Mouse (Mus musculus): ENCODE measurements around the gene Rasa2. TPM values are rescaled to one million over a fixed set of nuclear protein-coding genes. Genes with fewer than 3 reads are reported as not detected.

Rasa2 gene
- 2.0 and 3.0 TPM in 2 replicates for polyA plus RNA-seq (2012)

- TF ChIP-seq GATA1 (IDR thresholded peaks at IDR 0.05; ENCODE audit: low read length), result no peak
Observed at GRCm38 (mm10) chr9:96631389-96632072, at the start of gene Rasa2. TSS of gene Rasa2 (minus strand) at chr9:96631617.

GRCm38 (mm10) chr9:96678611-96679010, 47.2 kb upstream of the Rasa2 start:
- TF ChIP-seq GATA1 (IDR thresholded peaks at IDR 0.05; ENCODE audit: low read length), result no peak

GRCm38 (mm10) chr9:96676671-96677070, 45.3 kb upstream of the Rasa2 start:
- TF ChIP-seq GATA1 (IDR thresholded peaks at IDR 0.05; ENCODE audit: low read length), result no peak

DNA sequence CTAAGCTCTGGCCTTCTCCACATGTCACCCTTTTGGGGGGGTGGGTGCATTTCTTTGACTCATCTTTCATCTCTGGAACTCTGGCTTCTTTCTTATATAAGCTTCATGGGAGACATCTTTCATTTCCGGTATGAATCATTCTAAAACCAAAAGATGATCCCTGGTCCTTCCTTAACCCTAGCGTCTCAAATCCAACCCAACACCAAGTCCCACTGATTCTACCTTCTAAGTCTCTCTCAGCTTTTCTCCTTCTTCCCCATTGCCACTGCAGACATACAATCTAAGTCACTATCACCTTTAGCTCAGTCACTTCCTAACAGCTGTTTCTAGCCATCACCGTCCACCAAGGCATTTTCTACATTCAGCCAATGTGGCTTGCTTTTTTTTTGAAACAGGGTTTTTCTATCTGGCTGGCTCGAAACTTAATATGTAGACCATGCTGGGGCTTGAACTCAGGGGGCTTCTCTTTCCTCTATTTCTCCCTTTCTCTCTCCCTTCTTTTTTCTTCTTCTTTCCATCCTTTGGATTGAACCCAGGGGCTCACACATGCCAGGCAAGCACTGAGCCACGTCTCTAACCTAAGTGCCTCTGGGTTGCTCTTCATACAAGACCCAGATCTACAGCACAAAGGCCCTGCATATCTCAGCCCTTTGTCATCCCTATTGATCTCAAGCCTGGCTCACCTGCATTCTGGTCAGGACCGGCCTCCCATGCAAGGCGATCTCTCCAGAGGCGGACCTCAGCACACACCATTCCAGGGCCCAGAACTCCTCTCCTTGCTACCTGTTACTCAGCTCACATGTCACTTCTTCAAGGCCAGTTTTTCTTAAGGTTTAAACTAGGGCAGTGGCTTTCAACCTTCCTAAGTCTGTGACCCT, 44.6 kb upstream of the Rasa2 start:
- no peak for TF ChIP-seq GATA1 (IDR thresholded peaks at IDR 0.05; ENCODE audit: low read length)

DNA sequence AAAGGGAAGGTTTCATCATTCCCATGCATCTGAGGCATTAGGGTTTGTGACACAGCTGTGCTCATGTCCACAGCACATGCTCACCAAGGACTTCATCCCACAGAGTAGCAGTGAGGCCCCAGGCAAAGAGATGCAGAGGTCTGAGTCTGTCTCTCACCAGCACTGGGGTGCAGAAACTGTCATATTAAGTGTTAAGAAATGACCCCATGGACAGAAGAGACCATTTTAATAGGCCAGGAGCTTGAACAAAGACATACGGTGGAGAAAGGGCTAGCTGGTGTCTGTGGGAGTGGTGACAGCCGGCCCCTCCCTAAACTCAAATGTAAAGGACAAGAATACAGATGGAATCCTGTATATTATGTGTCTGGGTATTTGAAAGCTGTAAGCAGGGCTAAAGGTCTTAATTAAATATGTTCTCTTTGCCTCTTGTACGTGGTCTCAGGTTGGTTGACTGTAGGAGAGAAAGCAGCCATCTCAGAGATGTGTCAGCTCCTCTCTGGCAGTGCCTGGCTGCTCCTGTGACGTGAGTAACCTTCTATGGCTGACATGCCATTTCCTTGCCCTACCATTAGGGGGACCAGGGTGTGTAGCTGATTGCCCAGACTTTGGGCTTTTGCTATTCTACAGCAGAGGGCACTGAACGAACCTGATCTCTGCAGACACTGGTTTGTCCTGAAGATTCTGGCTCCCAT, 43.8 kb upstream of the Rasa2 start:
- no peak for TF ChIP-seq GATA1 (IDR thresholded peaks at IDR 0.05; ENCODE audit: low read length)

DNA sequence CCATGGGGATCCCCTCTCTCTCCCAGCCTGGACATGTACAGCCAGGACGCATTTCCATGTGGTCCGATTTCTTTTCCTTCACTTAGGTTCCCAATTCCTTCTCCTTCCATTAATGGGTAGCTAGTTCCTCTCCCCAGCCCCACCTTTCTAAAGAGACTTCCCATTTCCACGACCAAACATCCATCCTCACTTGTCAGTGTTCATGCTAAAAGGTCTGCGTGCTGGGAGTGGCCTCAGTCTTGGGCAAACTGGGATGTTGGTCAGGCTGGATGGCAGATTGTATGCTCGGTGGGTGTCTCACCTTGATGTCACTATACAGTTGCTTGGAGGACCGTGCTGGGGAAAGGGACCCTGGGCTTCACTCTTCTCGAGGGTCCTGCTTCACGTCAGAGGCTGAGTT, 42.9 kb upstream of the Rasa2 start:
- TF ChIP-seq GATA1 (IDR thresholded peaks at IDR 0.05; ENCODE audit: low read length), result no peak

DNA sequence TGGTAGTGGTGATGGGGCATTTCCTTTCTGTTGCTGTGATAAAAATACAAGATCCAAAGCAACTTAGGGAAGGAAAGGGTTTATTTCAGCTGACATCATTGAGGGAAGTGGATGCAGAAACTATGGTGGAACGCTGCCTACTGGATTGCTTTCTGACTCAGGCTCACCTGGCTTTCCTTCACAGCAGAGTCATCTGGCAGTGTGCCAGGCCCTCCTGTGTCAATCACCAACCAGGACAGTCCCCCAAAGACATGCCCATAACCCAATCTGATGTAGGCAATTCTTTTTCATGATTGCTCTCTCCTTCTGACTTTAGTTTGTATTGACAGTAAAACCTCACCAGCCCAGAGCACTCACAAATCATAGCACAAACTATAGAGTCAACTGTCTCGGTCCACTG, 41.0 kb upstream of the Rasa2 start:
- TF ChIP-seq GATA1 (IDR thresholded peaks at IDR 0.05; ENCODE audit: low read length), result no peak

DNA sequence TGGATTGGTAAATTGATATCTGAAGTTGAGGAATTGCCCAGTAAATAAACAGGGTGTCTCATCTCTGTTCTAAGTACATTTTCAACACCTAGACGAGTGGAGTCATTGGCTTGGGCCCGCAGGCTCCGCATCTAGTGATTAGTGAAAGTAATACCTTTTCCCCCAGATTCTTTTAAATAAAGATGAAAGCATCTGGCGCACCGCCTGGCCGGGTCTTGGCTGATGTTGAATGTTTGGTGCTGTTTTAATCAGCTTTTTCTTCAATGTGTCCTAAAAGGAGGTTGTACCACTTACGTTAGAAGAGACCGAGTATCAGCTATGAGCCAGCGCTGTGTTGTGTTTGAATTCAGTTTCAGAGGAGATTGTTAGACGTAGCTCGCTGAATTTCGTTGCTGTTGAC, 39.8 kb upstream of the Rasa2 start:
- no peak for TF ChIP-seq GATA1 (IDR thresholded peaks at IDR 0.05; ENCODE audit: low read length)

GRCm38 (mm10) chr9:96669877-96670276, 38.5 kb upstream of the Rasa2 start:
- TF ChIP-seq GATA1 (IDR thresholded peaks at IDR 0.05; ENCODE audit: low read length), result no peak

DNA sequence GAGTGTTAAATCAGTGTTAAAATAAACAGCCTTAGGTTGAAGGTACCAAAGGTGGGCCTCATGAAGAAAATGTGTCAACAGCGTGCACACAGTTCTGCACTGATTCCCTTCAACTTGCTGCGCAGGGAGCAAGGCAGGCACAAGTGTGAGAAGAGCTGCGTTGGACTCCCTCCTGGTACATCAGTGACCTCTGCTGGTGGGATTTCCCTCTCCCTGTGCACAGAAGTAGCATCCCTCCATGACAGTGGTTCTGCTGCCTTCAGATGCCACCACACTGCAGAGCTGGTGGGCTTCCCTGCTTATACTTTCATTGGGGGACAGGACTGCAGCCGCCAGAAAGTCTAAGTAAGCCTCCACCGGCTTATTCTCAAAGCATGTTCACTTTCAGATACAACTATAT, 37.2 kb upstream of the Rasa2 start:
- TF ChIP-seq GATA1 (IDR thresholded peaks at IDR 0.05; ENCODE audit: low read length), result no peak

DNA sequence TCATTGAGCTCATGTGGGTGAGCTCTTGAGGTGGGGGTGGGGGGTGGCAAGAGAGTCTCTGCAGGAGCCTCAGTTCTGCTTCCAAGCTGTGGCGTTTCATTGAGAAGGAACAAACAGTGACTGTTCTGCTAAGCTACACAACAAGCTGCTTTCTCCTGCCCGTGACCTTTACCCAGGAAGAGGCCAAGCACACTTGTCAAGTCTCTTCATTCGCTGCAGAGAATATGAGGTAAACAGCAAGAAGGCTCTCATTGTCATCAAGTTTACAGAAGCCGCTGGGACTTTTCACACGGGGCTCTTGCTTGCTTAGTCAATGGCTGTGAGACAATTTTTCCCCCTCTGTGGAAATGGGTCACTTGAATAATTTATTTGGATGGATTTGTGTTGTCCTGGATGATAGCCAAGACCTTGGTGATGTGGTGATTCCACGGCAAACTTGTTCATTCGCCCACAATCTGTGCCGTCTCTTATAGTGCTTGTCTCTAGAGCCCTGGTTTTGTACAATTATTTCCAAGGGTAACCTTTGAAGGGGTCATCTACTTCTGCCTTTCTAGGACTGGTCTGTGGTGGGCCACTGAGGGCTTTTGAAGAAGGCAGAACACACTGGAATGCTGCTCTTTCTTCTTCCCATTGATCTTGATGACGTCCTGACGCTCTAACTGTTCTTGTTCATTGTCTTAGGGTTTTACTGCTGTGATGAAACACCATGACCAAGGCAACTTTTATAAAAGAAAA, 29.3 kb upstream of the Rasa2 start:
- no peak for TF ChIP-seq GATA1 (IDR thresholded peaks at IDR 0.05; ENCODE audit: low read length)

GRCm38 (mm10) chr9:96659801-96660200, 28.4 kb upstream of the Rasa2 start:
- TF ChIP-seq GATA1 (IDR thresholded peaks at IDR 0.05; ENCODE audit: low read length), result no peak

DNA sequence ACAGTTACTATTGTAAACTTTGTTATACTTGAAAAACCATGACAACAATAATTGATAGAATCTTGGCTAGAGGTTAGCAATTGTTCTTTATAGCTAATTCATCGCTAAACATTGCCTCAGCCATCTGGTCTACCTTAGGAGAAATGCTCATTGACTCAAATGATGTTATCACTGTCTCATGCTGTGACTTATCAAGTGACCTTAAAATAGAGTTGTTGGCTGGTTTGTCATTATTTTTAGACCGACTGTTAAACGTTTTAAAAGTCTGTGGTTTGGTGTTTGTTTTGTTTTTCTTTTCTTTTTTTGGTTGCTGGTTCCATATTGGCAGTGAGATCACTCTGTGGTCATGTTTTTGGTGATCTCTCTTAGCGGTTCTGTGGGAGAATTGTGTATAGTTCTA, 22.1 kb upstream of the Rasa2 start:
- TF ChIP-seq GATA1 (IDR thresholded peaks at IDR 0.05; ENCODE audit: low read length), result no peak

DNA sequence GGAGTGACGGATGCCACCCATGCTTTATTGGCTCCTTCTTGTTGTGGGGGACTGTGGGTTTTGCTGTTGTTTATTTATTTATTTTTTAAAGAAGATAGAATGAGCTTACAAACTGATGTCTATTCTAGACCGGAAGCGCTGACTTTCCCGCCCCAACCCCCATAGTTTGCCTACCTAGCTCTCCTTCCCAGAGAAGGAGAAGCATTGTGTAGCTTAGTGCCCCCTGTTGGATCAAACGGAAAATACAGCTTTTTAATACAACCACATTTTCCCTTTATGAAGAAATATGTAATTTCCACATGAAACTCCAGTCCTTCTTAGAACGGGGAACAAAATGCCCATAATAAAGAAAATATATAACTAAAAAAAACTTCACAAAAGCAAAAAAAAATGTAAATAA, 21.3 kb upstream of the Rasa2 start:
- TF ChIP-seq GATA1 (IDR thresholded peaks at IDR 0.05; ENCODE audit: low read length), result no peak

DNA sequence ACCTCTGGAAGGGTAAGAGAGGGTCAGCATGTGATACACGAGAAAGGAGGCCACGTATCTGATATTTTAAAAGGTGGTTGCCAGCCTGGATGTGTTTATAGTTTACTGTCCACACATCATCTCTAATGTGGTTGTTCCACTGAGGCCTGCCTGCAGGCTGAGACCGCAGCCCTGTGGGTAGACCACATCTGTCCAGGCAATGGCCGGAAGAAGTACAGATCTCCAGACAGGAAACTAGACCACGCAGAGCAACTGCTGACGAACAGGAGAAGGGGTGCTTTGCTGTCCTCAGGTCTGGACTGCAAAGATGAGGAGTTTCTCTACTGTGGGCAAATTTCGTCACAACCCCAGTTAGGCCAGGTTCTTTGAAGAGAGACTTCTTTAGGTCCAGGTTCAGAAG, 19.4 kb upstream of the Rasa2 start:
- no peak for TF ChIP-seq GATA1 (IDR thresholded peaks at IDR 0.05; ENCODE audit: low read length)

- no peak for TF ChIP-seq GATA1 (IDR thresholded peaks at IDR 0.05; ENCODE audit: low read length)
Observed at GRCm38 (mm10) chr9:96649924-96650323, 18.5 kb upstream of the Rasa2 start.

All from G1E-ER4 (cell line).